Mouse (Mus musculus) heart, adult 2 months (tissue): Measurements from ENCODE around the gene Gm20605.

Source experiments
- CTCF ChIP-seq: fragments of 200-600 bp; IDR thresholded peaks from 2 replicates; pipeline ENCODE4 v1.8.1; 2022; ENCODE audit warnings: antibody characterized with exemption, mild to moderate bottlenecking, moderate library complexity
- EP300 ChIP-seq: fragments of 200-500 bp; IDR thresholded peaks from 2 replicates; pipeline ENCODE4 v1.6.1; 2011; ENCODE audit warnings: low read depth, low read length, control low read depth; ENCODE audit not compliant: insufficient read depth
- POLR2A ChIP-seq: fragments of 200-500 bp; IDR thresholded peaks from 2 replicates; pipeline ENCODE4 v1.6.1; 2011; ENCODE audit warnings: mild to moderate bottlenecking, low read depth, low read length, control low read depth; ENCODE audit not compliant: insufficient read depth

DNA sequence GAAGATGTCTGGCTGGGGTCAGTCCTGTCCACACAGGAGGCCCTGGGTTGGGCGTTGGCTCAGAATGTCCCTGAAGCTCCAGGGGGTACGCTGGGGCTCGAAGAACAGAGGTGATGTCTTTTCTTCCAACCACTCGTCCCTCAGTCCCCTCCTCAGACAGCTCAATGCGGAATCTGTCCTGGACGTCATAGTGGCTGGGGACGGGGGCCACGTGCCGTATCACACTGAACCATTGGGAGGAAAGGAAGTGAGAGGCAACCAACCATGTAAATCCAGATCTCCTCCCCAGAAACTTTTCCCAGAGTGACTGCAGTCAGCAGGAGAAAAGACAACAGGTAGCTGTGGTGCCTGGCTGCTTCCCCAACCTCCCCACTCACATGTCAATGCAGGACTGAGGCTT lies 29.4 kb upstream of the Gm20605 start:
- TF ChIP-seq CTCF (no peak), POLR2A (no peak), EP300 (no peak)
